Mouse (Mus musculus) heart, adult 2 months (tissue): Measurements from ENCODE around the gene Xaf1. TPM values are rescaled to one million over a fixed set of nuclear protein-coding genes. Genes with fewer than 3 reads are reported as not detected.
A peak's percentile ranks its signal among the peaks of the same experiment; 100 is the strongest.

Experiments used
- DNase-seq, 2 experiments: peaks; one replicate each; pipeline ENCODE4 v3.0.0; 2021
- H3K27ac ChIP-seq: fragments of 200-600 bp; 2 replicates; pipeline ENCODE4 v1.8.1; 2022
- H3K27me3 ChIP-seq: fragments of 200-500 bp; 2 replicates; pipeline ENCODE4 v1.6.1; 2012; ENCODE audit warnings: mild to moderate bottlenecking, low read length, inconsistent platforms, mixed read lengths; ENCODE audit not compliant: control insufficient read depth, insufficient read depth
- H3K36me3 ChIP-seq: fragments of 200-500 bp; 2 replicates; pipeline ENCODE4 v1.6.1; 2012; ENCODE audit warnings: low read length, inconsistent platforms; ENCODE audit not compliant: control insufficient read depth, insufficient read depth
- H3K4me1 ChIP-seq: fragments of 200-500 bp; 2 replicates; pipeline ENCODE4 v1.6.1; 2011; ENCODE audit warnings: low read length; ENCODE audit not compliant: control insufficient read depth, insufficient read depth
- H3K4me3 ChIP-seq: fragments of 200-600 bp; 2 replicates; pipeline ENCODE4 v1.8.1; 2022
- H3K79me2 ChIP-seq: fragments of 200-500 bp; replicated peaks from 2 replicates; pipeline ENCODE4 v1.6.1; 2012; ENCODE audit warnings: mild to moderate bottlenecking, inconsistent platforms, low read length, moderate library complexity, mixed read lengths; ENCODE audit not compliant: control insufficient read depth, insufficient read depth
- H3K9ac ChIP-seq: fragments of 200-500 bp; 2 replicates; pipeline ENCODE4 v1.6.1; 2012; ENCODE audit warnings: low read depth, mild to moderate bottlenecking, control low read depth, inconsistent platforms, low read length, mixed read lengths
- CTCF ChIP-seq: fragments of 200-600 bp; IDR thresholded peaks from 2 replicates; pipeline ENCODE4 v1.8.1; 2022; ENCODE audit warnings: antibody characterized with exemption, mild to moderate bottlenecking, moderate library complexity
- EP300 ChIP-seq: fragments of 200-500 bp; IDR thresholded peaks from 2 replicates; pipeline ENCODE4 v1.6.1; 2011; ENCODE audit warnings: low read depth, low read length, control low read depth; ENCODE audit not compliant: insufficient read depth
- POLR2A ChIP-seq: fragments of 200-500 bp; IDR thresholded peaks from 2 replicates; pipeline ENCODE4 v1.6.1; 2011; ENCODE audit warnings: mild to moderate bottlenecking, low read depth, low read length, control low read depth; ENCODE audit not compliant: insufficient read depth
- WGBS: fragments of 180-500 bp; shearing (Covaris S2); methylation state at CpG from one replicate; pipeline ENCODE4 v1.1.7; 2018; 5-methylcytosine and 5-hydroxymethylcytosine counted together
- intact Hi-C: fragments of 180-260 bp; cut with DNase I; formaldehyde crosslinking; loops from one replicate; pipeline ENCODE4 v1.15.1; 2025
- polyA plus RNA-seq: library from polyadenylated mRNA; depleted of rRNA; stranded (reverse); fragments of >200 nt; gene quantifications from 2 replicates; pipeline ENCODE4 v1.2.3, GENCODE M21; 2012; rRNA removed
- total RNA-seq, 2 experiments: library from RNA; stranded (reverse); gene quantifications; 2 replicates each; pipeline ENCODE4 v1.2.3; 2021

Xaf1 gene
- total and polyA plus RNA-seq, 3 experiments = 9.7 to 21.8 (median 10.6) TPM

GRCm38 (mm10) chr11:72354971-72355728 is 53.7 kb downstream of the Xaf1 start:
- no peaks in the 10 kb centered on the region for H3K27me3 ChIP-seq
- 0 out of 2 replicates have a peak, but pooled peaks have one; percentile 21 for TF ChIP-seq EP300
- no peak for TF ChIP-seq POLR2A
- peak; percentile 98; the same call in 1 of the 2 replicates for TF ChIP-seq CTCF
- peaks cover 2% of the 10 kb centered on the region for H3K4me1 ChIP-seq
- no peak overlapping the region for H3K9ac ChIP-seq
- 24% methylated on average over 20 of the region's 20 CpGs for WGBS
- intact Hi-C loops = loop anchor here (1.0 kb wide), 1 partner anchor 74 kb away; no protein-coding TSS in a partner anchor
- no peaks in the 10 kb centered on the region for H3K36me3 ChIP-seq
- peak; percentile 68 to 85 for DNase-seq
- H3K79me2 ChIP-seq = no peaks in the 10 kb centered on the region
- H3K4me3 ChIP-seq = no peak overlapping the region
- no peak overlapping the region for H3K27ac ChIP-seq

DNA sequence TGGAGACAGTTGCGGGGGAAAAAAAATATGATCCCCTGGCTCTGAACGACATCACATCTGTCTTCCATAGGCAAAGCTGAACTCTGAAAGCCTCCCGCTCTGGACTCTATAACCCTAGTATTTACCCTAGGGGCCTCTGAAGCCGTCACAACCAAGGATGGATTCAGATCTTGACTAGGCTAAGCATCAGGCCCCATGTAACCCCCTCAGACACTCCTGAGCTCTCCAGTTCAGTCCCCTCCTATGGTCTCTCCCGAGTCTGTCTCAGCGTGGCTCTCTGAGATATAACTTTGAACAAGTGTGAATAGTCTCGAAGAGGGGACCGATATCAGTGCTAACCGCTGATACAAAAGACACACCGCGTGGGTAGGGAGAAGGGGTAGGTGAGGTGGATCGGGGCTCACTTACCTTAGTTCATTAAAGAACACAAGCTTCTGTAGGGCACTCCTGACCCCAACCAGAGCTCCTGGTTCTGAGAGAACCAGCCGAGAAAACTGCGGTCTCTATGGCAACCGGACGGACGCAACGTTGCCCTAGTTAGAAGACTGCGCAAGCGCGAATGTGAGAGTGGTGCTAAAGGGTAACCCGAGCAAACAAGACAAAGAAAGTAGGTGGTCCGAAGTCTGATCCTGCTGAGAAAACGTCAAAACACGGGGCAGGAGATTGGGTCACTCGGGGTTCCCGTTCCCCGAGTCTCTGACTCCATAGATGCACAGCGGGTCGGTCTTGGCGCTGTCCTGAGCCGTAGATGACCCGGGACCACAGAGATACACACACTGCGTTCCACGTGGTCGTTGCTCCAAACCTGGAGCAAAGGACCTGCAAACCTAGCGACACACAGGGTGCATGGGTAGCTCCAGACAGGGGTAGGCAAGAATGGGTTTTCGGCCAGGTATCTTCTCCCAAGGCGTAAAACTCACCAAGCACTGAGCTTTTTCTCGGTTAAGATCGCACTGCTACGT is 60.2 kb downstream of the Xaf1 start:
- DNase-seq = peak; percentile 37 to 48
- 16% methylated on average over 42 of the region's 42 CpGs for WGBS
- H3K4me3 ChIP-seq = peak overlapping the region; percentile 28
- peaks cover 1% of the 10 kb centered on the region; the same call in 1 of the 2 replicates for H3K4me1 ChIP-seq
- no peaks in the 10 kb centered on the region for H3K27me3 ChIP-seq
- H3K36me3 ChIP-seq = no peaks in the 10 kb centered on the region
- H3K79me2 ChIP-seq = no peaks in the 10 kb centered on the region
- no peak overlapping the region for H3K27ac ChIP-seq
- TF ChIP-seq POLR2A (no peak), EP300 (no peak), CTCF (no peak)
- peak overlapping the region; percentile 2; the same call in 1 of the 2 replicates for H3K9ac ChIP-seq
- intact Hi-C loops = no loop called here

DNA sequence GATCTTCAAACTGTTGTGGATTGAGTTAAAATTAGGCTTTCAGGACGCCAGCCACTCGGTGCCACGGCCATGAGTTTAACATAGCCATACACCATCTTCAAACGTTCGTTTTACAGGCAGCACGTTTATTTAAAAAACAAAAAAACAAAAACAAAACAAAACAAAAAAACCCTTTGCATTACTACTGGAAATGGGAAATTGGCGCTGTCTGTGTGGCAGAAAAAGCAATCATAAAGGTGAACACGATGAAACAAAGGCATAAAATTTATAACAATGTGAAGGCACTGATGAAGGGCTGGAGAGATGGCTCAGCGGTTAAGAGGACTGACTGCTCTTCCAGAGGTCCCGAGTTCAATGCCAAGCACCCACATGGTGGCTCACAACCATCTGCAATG is 60.9 kb downstream of the Xaf1 start, which contains the start of gene Tekt1:
Tekt1 (minus strand) TSS at position 96 of the 395 bp plus-strand sequence.
- H3K36me3 ChIP-seq = no peaks in the 10 kb centered on the region
- 36% methylated on average over 10 of the region's 10 CpGs for WGBS
- TF ChIP-seq POLR2A (no peak), CTCF (no peak), EP300 (no peak)
- H3K79me2 ChIP-seq = no peaks in the 10 kb centered on the region
- H3K27ac ChIP-seq = no peak within 1 kb of the TSS
- no peak for DNase-seq
- no peaks in the 10 kb centered on the region for H3K27me3 ChIP-seq
- peaks cover 1% of the 10 kb centered on the region; the same call in 1 of the 2 replicates for H3K4me1 ChIP-seq
- peak within 1 kb of the TSS; percentile 28 for H3K4me3 ChIP-seq
- intact Hi-C loops = no loop called here
- peak within 1 kb of the TSS; percentile 2; the same call in 1 of the 2 replicates for H3K9ac ChIP-seq

Other genes starting within 250 kb of the Xaf1 start
- gene Pitpnm3, start 165.9 kb upstream of the Xaf1 start, total RNA-seq = 1 to 10 TPM; 1.2 to 2.0 TPM
- gene Pitpnm3, start 165.9 kb upstream of the Xaf1 start, polyA plus RNA-seq = 5.1 TPM in 2 replicates
- gene Gm43951, start 94.8 kb upstream of the Xaf1 start, total RNA-seq = under 1 TPM; 0.13 to 0.25 TPM
- 0.14 and 0.18 TPM in 2 replicates for gene Gm43951, start 94.8 kb upstream of the Xaf1 start, polyA plus RNA-seq
- gene 4933427D14Rik, start 94.2 kb upstream of the Xaf1 start, total RNA-seq = 1 to 10 TPM; 2.0 to 2.3 TPM
- 2.0 and 2.8 TPM in 2 replicates for gene 4933427D14Rik, start 94.2 kb upstream of the Xaf1 start, polyA plus RNA-seq
- gene Txndc17, start 94.1 kb upstream of the Xaf1 start, total RNA-seq = 10 to 100 TPM; 39.0 to 43.7 TPM
- 37.6 and 50.9 TPM in 2 replicates for gene Txndc17, start 94.1 kb upstream of the Xaf1 start, polyA plus RNA-seq
- gene Med31, start 86.0 kb upstream of the Xaf1 start, total RNA-seq = 10 to 100 TPM in 1 of 2 experiments, 1 to 10 TPM in 1; 9.6 to 10.9 TPM
- gene Med31, start 86.0 kb upstream of the Xaf1 start, polyA plus RNA-seq = 9.1 and 10.8 TPM in 2 replicates
- gene Slc13a5, start 34.4 kb upstream of the Xaf1 start, total RNA-seq = not detected
- 0.06 and 0.09 TPM in 2 replicates for gene Slc13a5, start 34.4 kb upstream of the Xaf1 start, polyA plus RNA-seq
- gene Fbxo39, start 12.8 kb downstream of the Xaf1 start, total RNA-seq = not detected
- gene Fbxo39, start 12.8 kb downstream of the Xaf1 start, polyA plus RNA-seq = 0.23 TPM in 2 replicates
- not detected for gene Tekt1, start 60.8 kb downstream of the Xaf1 start, total RNA-seq
- 0.49 TPM in 1 of 2 replicates, not detected in the other for gene Tekt1, start 60.8 kb downstream of the Xaf1 start, polyA plus RNA-seq
- 10 to 100 TPM; 13.1 to 14.3 TPM for gene Smtnl2, start 110.1 kb downstream of the Xaf1 start, total RNA-seq
- 12.7 and 18.9 TPM in 2 replicates for gene Smtnl2, start 110.1 kb downstream of the Xaf1 start, polyA plus RNA-seq
- not detected for gene Ggt6, start 133.9 kb downstream of the Xaf1 start, total RNA-seq
- gene Ggt6, start 133.9 kb downstream of the Xaf1 start, polyA plus RNA-seq = 0.20 TPM in 1 of 2 replicates, not detected in the other
- gene Mybbp1a, start 139.7 kb downstream of the Xaf1 start, total RNA-seq = 10 to 100 TPM; 42.7 to 46.1 TPM
- 21.8 and 30.6 TPM in 2 replicates for gene Mybbp1a, start 139.7 kb downstream of the Xaf1 start, polyA plus RNA-seq
- gene Spns2, start 188.3 kb downstream of the Xaf1 start, total RNA-seq = 1 to 10 TPM; 6.1 to 7.9 TPM
- 13.8 and 18.1 TPM in 2 replicates for gene Spns2, start 188.3 kb downstream of the Xaf1 start, polyA plus RNA-seq
- gene Spns3, start 248.9 kb downstream of the Xaf1 start, total RNA-seq = not detected
- 0.20 and 0.31 TPM in 2 replicates for gene Spns3, start 248.9 kb downstream of the Xaf1 start, polyA plus RNA-seq